Mouse (Mus musculus) neural tube, embryonic 14.5 days (tissue): ENCODE data around the gene Meaf6. TPM values are rescaled to one million over a fixed set of nuclear protein-coding genes. Genes with fewer than 3 reads are reported as not detected.

ENCODE experiments used
- ATAC-seq: fragments of 200-750 bp; cut with Nextera tagmentation; 2 replicates; pipeline ENCODE4 v1.8.0; 2017; ENCODE audit warnings: low read depth, mild to moderate bottlenecking, moderate TSS enrichment, moderate library complexity
- H3K27ac ChIP-seq: fragments of 300-500 bp; sonication (generic); 2 replicates; pipeline ENCODE4 v1.5.1; 2014; ENCODE audit warnings: low read depth, mild to moderate bottlenecking, control low read depth, low read length, moderate library complexity, mixed read lengths
- H3K27me3 ChIP-seq: fragments of 300-500 bp; sonication (generic); 2 replicates; pipeline ENCODE4 v1.6.1; 2014; ENCODE audit warnings: low read length; ENCODE audit not compliant: control insufficient read depth, insufficient read depth
- H3K36me3 ChIP-seq: fragments of 300-500 bp; sonication (generic); 2 replicates; pipeline ENCODE4 v1.6.1; 2014; ENCODE audit warnings: low read length, mixed read lengths; ENCODE audit not compliant: control insufficient read depth, insufficient read depth
- H3K4me1 ChIP-seq: fragments of 300-500 bp; sonication (generic); 2 replicates; pipeline ENCODE4 v1.6.1; 2014; ENCODE audit warnings: low read length; ENCODE audit not compliant: control insufficient read depth, insufficient read depth
- H3K4me2 ChIP-seq: fragments of 300-500 bp; sonication (generic); 2 replicates; pipeline ENCODE4 v1.6.1; 2014; ENCODE audit warnings: mild to moderate bottlenecking, low read depth, low read length, control low read depth
- H3K4me3 ChIP-seq: fragments of 300-500 bp; sonication (generic); 2 replicates; pipeline ENCODE4 v1.5.1; 2014; ENCODE audit warnings: low read depth, low read length, control low read depth, mixed read lengths
- H3K9ac ChIP-seq: fragments of 300-500 bp; sonication (generic); replicated peaks from 2 replicates; pipeline ENCODE4 v1.6.1; 2014; ENCODE audit warnings: low read depth, mild to moderate bottlenecking, control low read depth, low read length, mixed read lengths
- H3K9me3 ChIP-seq: fragments of 300-500 bp; sonication (generic); 2 replicates; pipeline ENCODE4 v1.6.1; 2016; ENCODE audit warnings: low read length; ENCODE audit not compliant: control insufficient read depth
- WGBS: fragments of 180-500 bp; shearing (Covaris S2); extraction: QIAGEN DNeasy Blood & Tissue Kit; methylation state at CpG from one replicate; pipeline ENCODE4 v1.1.7; 2014; 5-methylcytosine and 5-hydroxymethylcytosine counted together
- polyA plus RNA-seq: library from polyadenylated mRNA; unstranded; fragments of >200 nt; fragmentation: Nextera tagmentation; extraction: Ambion mirVana; gene quantifications from 2 replicates; pipeline ENCODE4 v1.2.1, GENCODE M21; 2014

Meaf6 gene
- polyA plus RNA-seq, 1 experiment from 2014 or later, result 179 TPM

DNA sequence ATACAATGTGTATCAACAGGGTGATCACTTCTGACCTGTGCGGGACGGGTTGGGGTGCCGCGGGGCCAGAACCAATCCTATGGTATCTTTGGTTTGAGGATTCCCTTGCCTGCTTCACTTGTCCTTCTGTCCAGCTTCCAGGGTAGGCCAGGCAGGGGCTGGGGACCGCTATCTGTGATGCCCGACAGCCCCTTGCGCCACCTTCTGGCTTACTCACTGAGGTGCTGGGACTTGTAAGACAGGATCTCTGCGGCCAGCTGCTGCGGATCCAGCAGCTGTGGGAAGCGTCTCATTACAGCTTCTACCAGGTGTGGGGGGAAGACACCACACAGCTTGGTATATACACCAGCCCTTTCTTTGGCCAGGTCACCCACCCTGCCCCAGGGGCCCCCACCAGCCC is 34.1 kb downstream of the Meaf6 start:
- no peak for ATAC-seq
- WGBS, result 31% methylated on average over 10 of the region's 10 CpGs
- H3K4me1 ChIP-seq, result 0 out of 2 replicates have a peak, but pooled peaks cover 3% of the 10 kb centered on the region

DNA sequence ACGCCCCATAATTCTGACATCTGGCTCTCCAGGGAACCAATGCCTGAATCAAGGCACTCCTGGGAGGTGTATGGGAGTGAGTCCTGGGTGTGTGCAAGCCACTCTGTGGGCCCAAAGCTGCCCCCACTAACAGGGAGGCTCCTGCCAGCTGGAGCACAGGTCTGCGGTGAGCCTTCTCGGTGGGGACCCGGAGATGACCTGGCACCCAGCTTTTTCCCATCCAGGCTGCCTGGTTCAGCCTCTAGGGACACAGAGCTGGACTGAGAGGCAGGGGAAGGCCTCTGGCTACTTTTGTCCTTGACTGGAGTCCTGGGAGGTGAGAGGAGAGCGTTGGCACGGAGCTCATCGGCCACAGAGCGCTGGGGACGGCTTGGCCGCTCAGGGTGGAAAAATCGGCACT is 34.8 kb downstream of the Meaf6 start:
- Histone ChIP-seq H3K9me3 (no peaks in the 10 kb centered on the region), H3K27ac (no peak overlapping the region), H3K4me2 (no peak overlapping the region), H3K36me3 (no peaks in the 10 kb centered on the region), H3K4me1 (0 out of 2 replicates have a peak, but pooled peaks cover 3% of the 10 kb centered on the region), H3K27me3 (no peaks in the 10 kb centered on the region), H3K9ac (no peak overlapping the region), H3K4me3 (no peak overlapping the region)
- no peak for ATAC-seq
- 91% methylated on average over 11 of the region's 11 CpGs for WGBS

More for the DNA sequence above, 34.1 kb downstream of the Meaf6 start:
- H3K27ac ChIP-seq, result no peak overlapping the region
- no peaks in the 10 kb centered on the region for H3K9me3 ChIP-seq
- H3K27me3 ChIP-seq, result no peaks in the 10 kb centered on the region
- H3K36me3 ChIP-seq, result no peaks in the 10 kb centered on the region
- no peak overlapping the region for H3K4me2 ChIP-seq
- H3K4me3 ChIP-seq, result no peak overlapping the region
- no peak overlapping the region for H3K9ac ChIP-seq

DNA sequence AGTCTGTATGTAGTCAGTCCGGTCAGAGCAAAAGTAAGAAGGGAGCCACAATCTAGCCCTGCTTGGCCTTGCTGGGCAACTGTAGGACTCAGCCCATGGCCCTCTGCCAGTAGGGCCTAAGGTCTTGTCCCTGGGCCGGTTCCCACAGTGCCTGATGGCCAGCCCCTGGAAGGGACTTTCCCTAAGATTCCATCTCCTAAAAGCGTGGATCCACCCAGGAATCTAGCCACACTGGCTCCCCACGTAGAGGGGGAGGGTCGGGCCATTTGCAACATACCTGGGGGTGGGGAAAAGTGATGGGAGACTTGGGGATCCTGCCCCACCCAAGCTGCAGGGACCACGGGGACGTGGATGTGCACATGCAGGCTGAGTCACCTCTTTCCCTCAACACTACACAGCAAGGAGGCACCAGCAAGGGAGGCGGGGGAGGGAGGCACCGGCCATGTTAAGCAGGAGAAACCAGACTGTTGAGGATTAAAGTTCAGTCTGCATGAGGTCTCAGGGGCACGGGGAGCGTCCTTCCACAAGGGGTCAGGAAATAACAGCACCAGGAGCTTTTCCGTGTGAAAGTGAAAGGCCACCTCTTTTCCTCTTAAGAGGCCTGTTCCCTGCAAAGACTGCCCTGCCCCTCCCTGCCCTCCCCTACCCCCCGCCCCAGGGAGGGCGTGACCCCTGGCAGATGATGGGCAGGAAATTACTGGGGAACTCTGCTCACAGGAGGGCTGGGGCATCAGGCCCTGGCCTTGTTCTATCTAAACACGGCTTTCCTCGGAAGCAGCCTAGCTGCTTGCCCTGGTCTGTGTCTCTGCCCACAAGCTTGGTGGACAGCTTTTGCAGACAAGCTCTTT is 37.7 kb downstream of the Meaf6 start:
- H3K9me3 ChIP-seq, result no peaks in the 10 kb centered on the region
- H3K4me2 ChIP-seq, result no peak overlapping the region
- H3K4me3 ChIP-seq, result no peak overlapping the region
- no peak for ATAC-seq
- 0 out of 2 replicates have a peak, but pooled peaks cover 5% of the 10 kb centered on the region for H3K27me3 ChIP-seq
- H3K36me3 ChIP-seq, result no peaks in the 10 kb centered on the region
- H3K9ac ChIP-seq, result no peak overlapping the region
- 24% methylated on average over 16 of the region's 16 CpGs for WGBS
- H3K4me1 ChIP-seq, result no peaks in the 10 kb centered on the region
- no peak overlapping the region for H3K27ac ChIP-seq

DNA sequence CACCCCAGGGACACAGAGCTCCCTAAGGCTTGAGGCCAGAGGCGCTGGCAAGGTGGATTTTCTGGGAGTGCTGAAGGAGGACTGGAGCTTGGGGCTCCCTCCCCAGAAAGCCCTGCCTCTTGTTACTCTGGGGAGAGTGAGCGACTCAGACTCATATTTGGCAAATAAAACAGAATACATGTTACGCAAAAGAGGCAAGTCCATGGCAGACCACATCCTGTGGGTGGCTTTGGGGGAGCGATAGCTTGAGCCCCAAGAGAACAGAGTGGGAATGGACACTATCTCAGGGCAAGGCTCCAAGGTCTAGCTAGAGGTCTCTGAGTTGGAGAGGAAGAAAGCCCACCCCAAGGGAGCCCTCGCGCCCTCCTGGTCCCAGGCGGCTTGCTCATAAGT is 38.3 kb downstream of the Meaf6 start:
- H3K36me3 ChIP-seq, result no peaks in the 10 kb centered on the region
- WGBS, result 77% methylated on average over 7 of the region's 7 CpGs

DNA sequence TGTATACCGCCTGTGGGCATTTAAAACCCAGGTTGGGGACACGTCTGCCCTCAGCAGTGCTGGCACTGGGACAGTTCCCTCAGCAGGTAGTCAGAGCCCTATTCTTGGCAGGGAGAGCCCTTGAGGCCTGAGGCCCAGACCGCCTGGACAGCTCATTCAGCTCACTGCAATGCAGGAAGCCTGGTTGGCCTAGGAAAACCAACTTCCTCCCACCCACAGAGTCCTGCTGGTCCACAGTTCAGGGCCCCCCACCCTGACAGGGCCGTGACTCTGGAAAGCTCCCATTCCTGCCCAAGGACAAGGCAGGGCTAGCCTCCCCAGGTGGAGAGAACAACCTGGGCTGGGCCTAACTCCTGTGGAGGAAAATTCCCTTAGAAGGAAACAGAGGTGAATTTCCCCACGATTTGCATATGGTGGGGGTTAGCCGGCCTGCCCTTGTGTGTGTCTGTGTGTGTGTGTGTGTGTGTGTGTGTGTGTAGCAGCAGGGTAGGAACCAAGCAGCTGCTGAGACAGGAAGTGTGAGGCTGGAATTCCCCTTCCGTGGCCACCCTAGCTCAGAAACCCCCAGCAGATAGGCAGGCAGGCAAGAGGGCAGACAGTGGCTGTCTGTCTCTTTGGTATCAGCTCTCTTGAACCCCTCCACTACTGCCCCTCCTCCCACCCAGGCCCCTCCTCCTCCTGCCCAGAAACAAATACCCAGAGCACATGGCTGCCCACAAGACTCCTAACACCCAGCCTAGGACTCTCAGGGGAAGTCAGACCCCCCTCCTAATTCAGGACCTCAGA is 39.7 kb downstream of the Meaf6 start:
- WGBS, result 45% methylated on average over 7 of the region's 7 CpGs
- no peak for ATAC-seq

More for the DNA sequence above, 38.3 kb downstream of the Meaf6 start:
- Histone ChIP-seq H3K4me2 (no peak overlapping the region), H3K27me3 (0 out of 2 replicates have a peak, but pooled peaks cover 5% of the 10 kb centered on the region), H3K27ac (no peak overlapping the region), H3K9ac (no peak overlapping the region), H3K9me3 (no peaks in the 10 kb centered on the region), H3K4me1 (no peaks in the 10 kb centered on the region), H3K4me3 (no peak overlapping the region)
- no peak for ATAC-seq

DNA sequence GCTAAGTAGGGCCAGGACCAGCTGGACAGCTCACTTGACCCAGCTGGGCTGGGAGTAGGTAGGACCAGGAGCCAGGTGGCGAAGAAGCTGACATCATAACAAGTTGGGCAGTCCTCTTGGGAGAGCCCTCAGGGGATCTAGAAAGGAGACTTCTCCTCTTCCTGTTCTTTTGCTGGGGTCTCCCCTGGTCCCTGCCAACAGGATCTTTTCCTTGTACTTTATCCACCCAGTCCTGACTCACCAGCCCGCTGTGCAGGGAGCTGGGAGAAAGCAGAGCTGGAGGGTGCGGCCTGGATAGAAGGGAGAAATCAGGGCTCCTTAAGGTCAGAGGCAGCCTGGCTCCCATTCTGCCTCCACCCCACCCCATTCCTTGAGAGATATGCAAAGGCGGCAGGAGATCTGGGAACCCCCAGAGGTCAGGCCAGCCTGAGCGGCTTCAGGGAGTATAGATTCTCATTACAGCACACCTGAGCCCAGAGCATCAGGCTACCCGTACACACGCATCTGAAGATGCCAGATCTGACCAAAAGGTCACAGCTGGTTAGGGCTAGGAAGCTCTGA is 40.5 kb downstream of the Meaf6 start:
- no peaks in the 10 kb centered on the region for H3K36me3 ChIP-seq
- no peak overlapping the region for H3K4me2 ChIP-seq
- H3K27me3 ChIP-seq, result 0 out of 2 replicates have a peak, but pooled peaks cover 5% of the 10 kb centered on the region
- no peaks in the 10 kb centered on the region for H3K9me3 ChIP-seq
- no peak overlapping the region for H3K4me3 ChIP-seq
- no peak overlapping the region for H3K9ac ChIP-seq
- no peak overlapping the region for H3K27ac ChIP-seq
- no peak for ATAC-seq
- WGBS, result 67% methylated on average over 7 of the region's 7 CpGs
- no peaks in the 10 kb centered on the region for H3K4me1 ChIP-seq

More for the DNA sequence above, 39.7 kb downstream of the Meaf6 start:
- H3K4me3 ChIP-seq, result no peak overlapping the region
- no peaks in the 10 kb centered on the region for H3K36me3 ChIP-seq
- no peak overlapping the region for H3K27ac ChIP-seq
- H3K27me3 ChIP-seq, result 0 out of 2 replicates have a peak, but pooled peaks cover 5% of the 10 kb centered on the region
- no peak overlapping the region for H3K4me2 ChIP-seq
- no peaks in the 10 kb centered on the region for H3K9me3 ChIP-seq
- H3K9ac ChIP-seq, result no peak overlapping the region
- H3K4me1 ChIP-seq, result no peaks in the 10 kb centered on the region

DNA sequence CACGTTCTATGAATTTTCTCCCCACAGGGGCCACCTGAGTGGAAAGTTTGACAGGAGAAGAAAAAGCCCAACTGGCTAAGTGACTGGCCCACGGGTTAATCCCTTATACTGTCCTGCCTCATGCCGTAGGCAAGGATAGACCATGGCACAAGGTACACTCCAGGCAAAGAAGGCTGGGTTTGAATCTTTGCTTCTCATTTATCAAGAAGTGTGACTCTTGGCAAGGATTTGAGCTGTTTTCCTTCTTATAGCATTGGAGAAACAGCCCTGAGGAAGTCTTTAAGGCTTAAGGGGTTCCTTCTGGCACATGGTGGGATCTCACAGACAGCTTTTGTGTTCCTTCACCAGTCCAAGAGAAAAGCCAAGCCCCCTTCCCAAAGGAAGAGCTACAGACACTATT is 41.3 kb downstream of the Meaf6 start:
- Histone ChIP-seq H3K27me3 (0 out of 2 replicates have a peak, but pooled peaks cover 5% of the 10 kb centered on the region), H3K9me3 (no peaks in the 10 kb centered on the region), H3K4me2 (no peak overlapping the region), H3K4me1 (no peaks in the 10 kb centered on the region), H3K9ac (no peak overlapping the region), H3K36me3 (no peaks in the 10 kb centered on the region), H3K4me3 (no peak overlapping the region), H3K27ac (no peak overlapping the region)
- no peak for ATAC-seq
- WGBS, result 90% methylated on average over 3 of the region's 3 CpGs

DNA sequence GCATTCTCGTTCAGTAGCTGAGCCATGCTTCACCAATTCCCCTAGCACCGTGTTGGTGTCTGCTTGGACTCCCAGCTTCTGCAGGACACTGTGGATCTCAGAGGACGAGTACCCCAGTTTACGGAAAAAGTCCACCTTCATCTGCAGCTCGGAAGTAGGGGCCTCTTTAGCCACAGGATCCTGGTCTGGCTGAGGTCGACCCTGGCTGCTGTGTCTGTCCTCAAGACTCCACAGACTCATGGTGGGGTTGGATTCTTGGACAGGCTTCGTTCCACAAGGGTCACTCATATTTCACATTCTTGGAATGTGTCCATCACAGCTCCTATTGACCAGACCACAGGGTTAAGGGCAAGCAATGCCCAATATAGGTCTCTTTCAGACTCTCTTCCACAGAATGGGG is 41.8 kb downstream of the Meaf6 start:
- Histone ChIP-seq H3K27ac (no peak overlapping the region), H3K4me3 (peak overlapping the region; percentile 55), H3K36me3 (no peaks in the 10 kb centered on the region), H3K9ac (no peak overlapping the region), H3K27me3 (0 out of 2 replicates have a peak, but pooled peaks cover 5% of the 10 kb centered on the region), H3K4me1 (no peaks in the 10 kb centered on the region), H3K9me3 (no peaks in the 10 kb centered on the region), H3K4me2 (peak overlapping the region; percentile 78; the same call in 1 of the 2 replicates)
- WGBS, result 80% methylated on average over 7 of the region's 7 CpGs
- ATAC-seq, result no peak
